Mouse (Mus musculus) left cerebral cortex, adult 11 months (tissue): Measurements from ENCODE around the gene 4930590J08Rik.
"Not testable (repeated sequence)": the region's sequence is repeated elsewhere in the genome, so short reads cannot be mapped to it uniquely, and the experiment has no call there.

Source experiments
- DNase-seq: peaks from one replicate; pipeline ENCODE4 v3.0.0; 2022; ENCODE audit warnings: low spot score

Gene 4930590J08Rik

DNA sequence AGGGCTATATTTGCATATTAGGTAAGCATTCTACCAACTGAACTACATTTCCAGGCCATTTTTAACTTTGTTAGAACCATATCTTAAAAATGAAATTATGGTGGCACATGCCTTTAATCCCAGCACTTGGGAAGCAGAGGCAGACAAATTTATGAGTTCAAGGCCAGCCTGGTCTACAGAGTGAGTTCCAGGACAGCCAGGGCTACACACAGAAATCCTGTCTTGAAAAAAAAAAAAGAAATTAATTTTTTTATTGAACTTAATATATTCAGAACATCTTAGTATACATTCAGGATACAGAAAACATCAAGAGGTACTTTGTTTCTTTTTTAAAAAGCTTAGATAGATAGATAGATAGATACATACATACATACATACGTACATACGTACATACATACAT is at the start of gene 4930590J08Rik:
Gene 4930590J08Rik, plus strand, starts transcription at position 301 of the 400 bp plus-strand sequence.
- DNase-seq: not testable (repeated sequence)

GRCm38 (mm10) chr6:91858339-91858738 is 44.3 kb upstream of the 4930590J08Rik start:
- no peak for DNase-seq

DNA sequence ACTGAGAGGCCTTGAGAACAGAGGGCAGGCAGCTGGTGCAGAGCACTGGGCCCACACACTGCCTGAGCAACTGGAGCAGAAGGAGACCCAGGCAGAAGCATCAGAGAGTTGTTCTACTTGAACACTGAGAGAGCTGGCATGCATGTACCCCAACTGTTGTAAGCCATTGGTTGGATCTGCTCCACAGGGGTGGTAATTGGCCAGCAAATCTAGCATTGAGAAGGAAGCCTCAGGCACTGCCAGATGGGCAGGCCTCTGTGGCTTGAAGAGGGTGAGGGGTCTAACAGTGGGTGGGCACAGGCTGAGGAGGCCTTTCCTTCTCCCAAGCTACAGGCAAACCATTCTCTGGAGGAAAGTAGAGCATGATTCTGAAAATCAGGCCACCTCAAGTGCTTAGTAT is 39.8 kb upstream of the 4930590J08Rik start:
- DNase-seq: no peak

GRCm38 (mm10) chr6:91864595-91864994 is 38.0 kb upstream of the 4930590J08Rik start:
- no peak for DNase-seq

- DNase-seq: no peak
These were observed 37.0 kb upstream of the 4930590J08Rik start for GRCm38 (mm10) chr6:91865601-91866000.

GRCm38 (mm10) chr6:91868091-91868490 is 34.5 kb upstream of the 4930590J08Rik start:
- DNase-seq: no peak

GRCm38 (mm10) chr6:91872781-91873180 is 29.8 kb upstream of the 4930590J08Rik start:
- DNase-seq: no peak

DNA sequence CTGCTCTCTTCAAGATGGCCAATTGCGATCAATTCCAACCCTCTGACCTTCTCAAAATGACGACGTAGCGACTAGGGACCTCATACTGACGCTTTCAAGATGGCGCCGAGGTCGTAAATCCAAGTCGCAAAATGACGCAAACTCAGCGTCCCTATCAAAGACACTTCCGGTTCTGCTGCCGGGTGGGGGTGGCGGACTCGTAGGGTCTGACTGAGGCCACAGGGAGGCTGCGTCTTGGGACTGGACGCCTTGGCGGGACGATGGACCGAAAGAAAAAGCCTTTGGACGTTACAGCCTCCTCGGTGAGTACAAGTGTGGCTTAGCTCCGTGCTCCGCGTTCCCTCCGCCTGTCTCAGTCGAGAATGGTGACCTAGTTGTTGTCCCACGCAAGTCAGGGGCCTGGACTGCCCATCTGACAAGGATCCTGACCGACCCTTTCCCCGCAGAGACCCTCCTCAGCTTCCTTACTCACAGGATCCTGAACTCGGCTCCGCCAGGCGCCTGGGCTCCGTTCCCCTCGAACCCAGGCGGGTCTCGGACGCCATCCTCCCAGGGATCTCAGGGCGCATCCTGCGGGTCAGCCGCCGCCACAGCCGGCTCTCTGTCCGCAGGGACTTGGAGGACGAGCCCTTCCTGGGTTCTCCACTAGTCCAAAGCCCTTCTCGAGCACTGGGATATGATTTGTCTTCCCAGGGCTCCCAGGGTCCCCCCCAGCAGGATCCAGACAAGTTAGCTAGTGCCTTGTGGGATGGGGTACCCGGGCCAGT is 24.5 kb upstream of the 4930590J08Rik start, which contains the start of gene Ccdc174:
Gene Ccdc174, plus strand, starts transcription at position 169 of the 767 bp plus-strand sequence.
- peak; percentile 89 for DNase-seq

- DNase-seq: no peak
These were observed 18.8 kb upstream of the 4930590J08Rik start for GRCm38 (mm10) chr6:91883859-91884258.

GRCm38 (mm10) chr6:91889255-91889906 is 13.2 kb upstream of the 4930590J08Rik start:
- no peak for DNase-seq

- no peak for DNase-seq
These were observed 12.0 kb upstream of the 4930590J08Rik start for GRCm38 (mm10) chr6:91890615-91891014.

DNA sequence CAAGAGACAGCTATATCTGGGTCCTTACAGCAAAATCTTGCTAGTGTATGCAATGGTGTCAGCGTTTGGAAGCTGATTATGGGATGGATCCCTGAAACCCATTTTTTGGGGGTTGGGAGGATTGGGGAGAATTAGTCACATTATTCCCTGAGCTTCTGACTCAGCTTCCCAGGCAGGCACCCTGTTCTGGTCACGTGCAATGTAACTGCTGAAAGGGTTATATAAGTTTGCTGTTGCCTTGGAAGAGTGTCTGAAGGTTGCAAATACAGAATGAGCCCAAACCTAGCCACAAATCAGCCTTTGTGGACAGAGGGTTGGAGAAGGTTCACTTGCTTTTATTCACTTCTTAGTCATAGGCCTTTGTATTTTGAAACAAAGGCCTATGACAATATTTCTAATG is 10.8 kb upstream of the 4930590J08Rik start:
- DNase-seq: no peak

- DNase-seq: no peak
These were observed 5.8 kb upstream of the 4930590J08Rik start for GRCm38 (mm10) chr6:91896783-91897182.

DNA sequence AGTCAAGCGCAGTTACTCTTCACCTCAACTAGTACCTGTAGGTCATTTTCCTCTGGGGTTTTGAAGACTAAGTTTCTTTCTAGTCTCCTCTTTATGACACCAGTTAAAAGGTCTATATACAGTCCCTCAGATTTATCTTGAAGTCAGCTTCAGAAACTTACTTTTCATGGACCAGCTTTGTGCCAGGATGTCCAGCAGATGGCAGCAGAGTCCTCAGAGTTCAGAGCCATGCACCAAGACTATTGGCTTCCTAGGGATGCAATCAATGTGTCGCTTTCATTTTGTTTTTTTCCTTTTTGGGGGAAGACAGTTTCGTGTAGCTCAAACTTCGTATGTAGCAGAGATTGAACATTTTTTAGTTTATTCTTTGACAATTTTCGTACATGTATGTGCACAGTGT is 1.1 kb upstream of the 4930590J08Rik start:
- peak; percentile 46 for DNase-seq

- DNase-seq: no peak
These were observed 11.4 kb downstream of the 4930590J08Rik start for GRCm38 (mm10) chr6:91914011-91914410.

- DNase-seq: peak; percentile 38
These were observed 14.7 kb downstream of the 4930590J08Rik start for GRCm38 (mm10) chr6:91917286-91917685.

- DNase-seq: no peak
These were observed 15.1 kb downstream of the 4930590J08Rik start for GRCm38 (mm10) chr6:91917716-91918115.

GRCm38 (mm10) chr6:91931231-91931630 is 28.6 kb downstream of the 4930590J08Rik start:
- no peak for DNase-seq

DNA sequence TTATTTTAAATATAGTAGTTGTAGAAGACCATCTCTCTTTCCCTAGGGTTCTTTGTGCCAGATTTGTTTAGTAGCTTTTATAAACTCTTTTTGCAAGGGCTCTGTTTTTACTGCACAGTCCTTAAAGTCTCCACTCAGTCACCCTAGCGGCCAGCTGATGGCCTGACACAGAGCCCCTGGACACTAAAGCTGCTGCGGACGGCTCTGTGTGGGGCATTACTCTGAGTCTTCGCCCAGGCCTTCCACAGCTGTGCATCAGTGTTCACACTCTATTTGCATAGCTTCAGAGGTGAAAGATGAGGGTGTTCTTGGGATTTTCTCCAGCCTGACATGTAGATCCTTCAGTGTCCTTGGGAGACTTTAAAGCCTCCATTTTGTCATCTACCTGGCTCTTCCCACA is 35.9 kb downstream of the 4930590J08Rik start:
- no peak for DNase-seq

GRCm38 (mm10) chr6:91948426-91948825 is 45.8 kb downstream of the 4930590J08Rik start:
- DNase-seq: no peak

DNA sequence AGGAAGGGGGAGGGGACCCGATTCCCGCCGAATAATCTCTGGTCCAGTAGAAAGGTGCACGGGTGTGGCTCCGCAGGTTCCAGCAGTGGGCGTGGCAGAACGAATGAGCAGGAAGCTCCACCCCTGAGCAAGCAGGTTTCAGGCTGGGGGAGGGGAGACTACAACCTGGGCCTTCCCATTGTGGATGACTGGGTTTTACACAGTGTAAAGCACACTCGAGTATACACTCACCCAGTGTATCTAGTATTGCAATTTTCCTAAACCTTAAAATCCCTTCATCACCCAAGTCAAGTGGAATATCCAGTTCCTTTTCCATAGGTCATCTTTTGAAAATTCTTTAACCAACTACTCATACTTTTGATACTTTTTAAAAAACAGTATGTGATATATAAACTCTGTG is 55.4 kb downstream of the 4930590J08Rik start:
- not testable (repeated sequence) for DNase-seq

- no peak for DNase-seq
These were observed 57.6 kb downstream of the 4930590J08Rik start for GRCm38 (mm10) chr6:91960028-91960811.

GRCm38 (mm10) chr6:91963429-91963828 is 60.8 kb downstream of the 4930590J08Rik start:
- no peak for DNase-seq
